21 mouse cellular contexts compared by ENCODE assay signal in genomic region chr1:170048434-170048833, GRCm38 (mm10).
"Had no signal": no experiment of that assay in that cellular context is flagged by ENCODE, and none has a peak within 500 bp of the region (broad histone marks: within the 10 kb centered on the region; RNA-seq: fewer than 3 reads in every experiment).

No protein-coding gene starts in this region.

- DNase-seq: kidney, adult 2 months; kidney, postnatal 25 days; layer of hippocampus, adult 9-11 months; lung, adult 18-20 months; lung, postnatal 10 days; lung, postnatal 4 days; midbrain, embryonic 14.5 days; right cerebral cortex, adult 18-20 months; right cerebral cortex, postnatal 14 days; right cerebral cortex, postnatal 4 days; spleen, adult 18-20 months; thymus, postnatal 25 days had no signal

- H3K27ac ChIP-seq: kidney, postnatal 0 days; layer of hippocampus, adult 2 months; limb, embryonic 12.5 days; limb, embryonic 15.5 days; liver, embryonic 15.5 days; lung, embryonic 15.5 days; neural tube, embryonic 12.5 days; neural tube, embryonic 15.5 days; stomach, embryonic 15.5 days had no signal

- H3K4me3 ChIP-seq: layer of hippocampus, adult 2 months; limb, embryonic 12.5 days; limb, embryonic 15.5 days; liver, embryonic 15.5 days; lung, embryonic 15.5 days; neural tube, embryonic 12.5 days; neural tube, embryonic 15.5 days; stomach, embryonic 15.5 days had no signal
